Mouse (Mus musculus) retina, embryonic 14.5 days (tissue): ENCODE data around the gene Pltp.

Experiments used
- DNase-seq: peaks from one replicate; pipeline ENCODE4 v3.0.0-alpha.2; 2015; ENCODE audit warnings: low spot score

The Pltp gene

GRCm38 (mm10) chr2:164804533-164805331 is 52.8 kb downstream of the Pltp start, which contains the start of the genes Acot8 and Zswim3:
Gene Acot8, minus strand, starts transcription at chr2:164804882.
Gene Zswim3, plus strand, starts transcription at chr2:164805098.
- DNase-seq, result peak; percentile 100

- DNase-seq, result no peak
Observed at GRCm38 (mm10) chr2:164803921-164804313, 53.6 kb downstream of the Pltp start.

GRCm38 (mm10) chr2:164803201-164803920 is 54.1 kb downstream of the Pltp start:
- no peak for DNase-seq

- no peak for DNase-seq
Observed at GRCm38 (mm10) chr2:164800252-164801004, 57.1 kb downstream of the Pltp start.

GRCm38 (mm10) chr2:164798554-164798953 is 59.0 kb downstream of the Pltp start:
- peak; percentile 38 for DNase-seq

- DNase-seq, result no peak
Observed at GRCm38 (mm10) chr2:164795868-164796267, 61.6 kb downstream of the Pltp start.

- DNase-seq, result peak; percentile 92
Observed at GRCm38 (mm10) chr2:164794293-164794692, 63.2 kb downstream of the Pltp start.

- DNase-seq, result peak; percentile 43
Observed at GRCm38 (mm10) chr2:164793772-164794171, 63.7 kb downstream of the Pltp start.

- peak; percentile 78 for DNase-seq
Observed at GRCm38 (mm10) chr2:164793236-164793635, 64.3 kb downstream of the Pltp start.

GRCm38 (mm10) chr2:164792400-164793190 is 64.9 kb downstream of the Pltp start:
- DNase-seq, result no peak

- no peak for DNase-seq
Observed at GRCm38 (mm10) chr2:164791841-164792261, 65.7 kb downstream of the Pltp start.

GRCm38 (mm10) chr2:164790451-164790850 is 67.1 kb downstream of the Pltp start:
- DNase-seq, result no peak
